Mouse (Mus musculus): ENCODE measurements at regions not wholly inside any gene's neighbourhood (a gene's known extent, or its start where the extent isn't known, plus 50 kb on each side); places are given as distances from the start of the nearest gene placed in this dataset.
"Not testable (repeated sequence)": the region's sequence is repeated elsewhere in the genome, so short reads cannot be mapped to it uniquely, and the experiment has no call there.

DNA sequence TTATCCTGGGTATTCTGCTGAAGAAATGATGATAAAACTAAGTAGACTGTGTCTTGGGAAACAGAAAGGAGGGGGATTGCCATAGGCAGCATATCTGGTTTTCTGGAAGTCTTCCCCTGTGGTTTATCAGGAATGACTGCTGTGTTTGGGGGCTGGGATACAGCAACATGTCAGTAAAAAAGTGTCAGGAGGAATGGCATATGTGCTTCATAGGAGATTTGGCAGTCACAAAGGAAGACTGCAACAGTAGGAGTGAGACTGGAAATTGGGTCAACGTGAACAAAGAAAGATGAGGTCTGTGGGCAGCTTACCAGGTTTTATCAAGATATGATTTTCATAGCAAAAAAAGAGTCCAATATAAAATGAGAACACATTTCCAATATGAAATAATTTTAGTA is 641.1 kb upstream of the Nrxn1 start:
- H3K9me3 ChIP-seq (replicated peaks): no peaks in the 10 kb centered on the region
- no peak overlapping the region for H3K4me2 ChIP-seq
- H3K4me3 ChIP-seq (replicated peaks): no peak overlapping the region
- no peaks in the 10 kb centered on the region for H3K36me3 ChIP-seq
- WGBS: 60% methylated on average over 1 of the region's 1 CpGs
- H3K4me1 ChIP-seq: 0 out of 2 replicates have a peak, but pooled peaks cover 8% of the 10 kb centered on the region
- H3K27ac ChIP-seq: 0 out of 2 replicates have a peak overlapping the region, but pooled peaks have one; percentile 41
- no peak overlapping the region for H3K9ac ChIP-seq
- ATAC-seq (replicated peaks; ENCODE audit: low FRiP score): peak; percentile 2; the same call in 1 of the 2 replicates
- no peaks in the 10 kb centered on the region for H3K27me3 ChIP-seq

DNA sequence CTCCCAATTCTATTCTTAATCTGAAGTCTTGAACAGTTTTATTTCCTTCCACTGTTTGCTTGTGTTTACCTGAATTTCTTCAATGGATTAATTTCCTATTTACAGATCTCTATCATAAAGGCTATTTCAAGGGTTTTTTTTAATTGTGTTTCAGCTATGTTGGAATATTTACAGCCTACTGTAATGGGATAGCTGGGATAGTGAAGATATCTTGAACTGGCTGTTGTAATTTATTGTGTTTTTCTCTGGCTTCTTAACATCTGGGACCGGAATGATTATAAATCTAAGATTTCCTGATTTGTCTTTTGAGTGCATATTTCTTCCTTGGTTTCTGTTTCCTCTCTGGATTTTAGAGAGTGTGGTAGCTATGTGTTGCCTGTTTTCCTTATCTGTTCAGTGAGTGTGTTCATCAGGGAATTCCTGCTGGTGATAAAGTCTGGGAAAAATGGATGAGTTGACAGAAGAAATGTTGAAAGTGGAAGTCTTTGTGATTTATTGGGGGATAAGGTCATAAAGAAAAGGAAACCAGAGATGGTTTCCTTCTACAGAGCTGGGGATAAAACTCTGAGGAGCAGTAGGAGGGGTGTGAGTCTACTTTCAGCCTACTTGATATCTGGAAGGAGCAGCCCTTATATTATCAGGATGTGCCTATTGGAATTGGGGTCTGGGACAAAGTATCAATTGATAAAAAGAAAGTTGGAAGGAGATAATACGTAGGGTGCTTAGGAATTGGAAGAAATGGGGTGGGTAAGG is 640.5 kb upstream of the Nrxn1 start:
- H3K9me3 ChIP-seq (replicated peaks): no peaks in the 10 kb centered on the region
- peak overlapping the region; percentile 42; the same call in 1 of the 2 replicates for H3K27ac ChIP-seq
- H3K4me1 ChIP-seq: 0 out of 2 replicates have a peak, but pooled peaks cover 8% of the 10 kb centered on the region
- no peak overlapping the region for H3K4me2 ChIP-seq
- 25% methylated on average over 2 of the region's 2 CpGs for WGBS
- peak; percentile 85 for ATAC-seq (replicated peaks; ENCODE audit: low FRiP score)
- H3K27me3 ChIP-seq: no peaks in the 10 kb centered on the region
- H3K4me3 ChIP-seq (replicated peaks): no peak overlapping the region
- no peaks in the 10 kb centered on the region for H3K36me3 ChIP-seq
- no peak overlapping the region for H3K9ac ChIP-seq

DNA sequence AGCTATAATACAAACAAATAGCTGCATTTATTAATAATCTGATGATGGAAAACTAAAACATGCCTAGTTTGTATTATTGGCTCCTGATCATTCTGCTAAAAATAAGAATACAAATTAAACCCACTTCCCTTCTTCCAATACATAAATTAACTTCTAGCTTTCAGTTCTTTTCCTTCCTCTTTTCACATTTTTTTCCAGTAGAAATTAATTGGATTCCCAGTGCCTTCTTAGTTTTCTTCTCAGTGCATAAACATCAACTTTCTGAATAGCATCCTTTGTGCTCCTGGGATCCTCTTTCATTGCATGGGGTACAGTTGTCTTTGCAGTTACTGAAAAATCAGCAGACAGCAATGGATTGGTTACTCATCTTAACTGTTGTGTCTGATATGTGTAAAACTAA is 617.5 kb upstream of the Nrxn1 start:
- Histone ChIP-seq H3K27me3 (no peaks in the 10 kb centered on the region), H3K9ac (no peak overlapping the region), H3K9me3 (replicated peaks) (no peaks in the 10 kb centered on the region), H3K4me1 (no peaks in the 10 kb centered on the region), H3K36me3 (no peaks in the 10 kb centered on the region), H3K4me3 (replicated peaks) (no peak overlapping the region), H3K27ac (no peak overlapping the region), H3K4me2 (no peak overlapping the region)
- no peak for ATAC-seq (replicated peaks; ENCODE audit: low FRiP score)

DNA sequence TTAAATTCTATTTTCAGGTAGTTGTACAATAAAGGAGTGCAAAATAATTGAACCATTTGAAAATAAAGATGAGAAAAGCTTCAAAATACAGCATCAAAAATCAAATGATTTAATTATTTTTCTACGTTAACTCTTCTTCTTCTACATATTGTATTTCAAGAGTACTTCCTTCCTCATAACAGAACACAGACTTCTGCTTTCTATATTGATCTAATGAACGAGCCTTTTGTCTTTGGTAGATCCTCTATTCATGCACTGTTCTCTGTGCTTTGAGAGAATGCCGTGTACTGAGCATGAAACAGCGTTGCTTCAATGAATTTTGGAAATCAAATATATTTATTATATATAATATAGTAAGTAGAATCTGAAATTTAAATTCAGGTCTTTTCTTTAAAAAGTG is 598.2 kb upstream of the Nrxn1 start:
- no peaks in the 10 kb centered on the region for H3K4me1 ChIP-seq
- H3K4me3 ChIP-seq (replicated peaks): no peak overlapping the region
- ATAC-seq (replicated peaks; ENCODE audit: low FRiP score): no peak
- H3K27me3 ChIP-seq: no peaks in the 10 kb centered on the region
- H3K27ac ChIP-seq: no peak overlapping the region
- no peak overlapping the region for H3K4me2 ChIP-seq
- H3K9ac ChIP-seq: no peak overlapping the region
- WGBS: 86% methylated on average over 4 of the region's 4 CpGs
- no peaks in the 10 kb centered on the region for H3K36me3 ChIP-seq
- no peaks in the 10 kb centered on the region for H3K9me3 ChIP-seq (replicated peaks)

DNA sequence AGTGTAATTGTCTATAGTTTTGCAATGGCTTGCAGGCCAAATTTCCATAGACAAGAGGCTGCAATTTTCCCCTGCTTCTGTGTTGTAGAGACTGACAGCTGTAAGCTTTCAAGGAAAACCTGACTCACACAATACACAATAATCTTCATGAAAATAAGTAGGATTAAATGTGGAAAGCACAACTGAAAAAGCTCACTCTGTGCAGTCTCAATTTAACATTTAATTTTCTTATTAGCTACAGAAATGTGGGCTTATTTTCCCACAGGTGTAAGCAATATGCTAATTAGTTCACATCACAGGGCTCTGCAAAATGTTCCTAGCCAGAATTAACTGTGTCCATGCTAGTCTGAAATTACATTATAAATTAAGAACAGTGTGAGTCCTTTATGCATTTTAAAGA is 564.6 kb upstream of the Nrxn1 start:
- Histone ChIP-seq H3K9me3 (replicated peaks) (no peaks in the 10 kb centered on the region), H3K4me1 (no peaks in the 10 kb centered on the region), H3K27ac (no peak overlapping the region), H3K9ac (no peak overlapping the region), H3K36me3 (no peaks in the 10 kb centered on the region), H3K4me2 (no peak overlapping the region), H3K4me3 (replicated peaks) (no peak overlapping the region), H3K27me3 (no peaks in the 10 kb centered on the region)
- no peak for ATAC-seq (replicated peaks; ENCODE audit: low FRiP score)

DNA sequence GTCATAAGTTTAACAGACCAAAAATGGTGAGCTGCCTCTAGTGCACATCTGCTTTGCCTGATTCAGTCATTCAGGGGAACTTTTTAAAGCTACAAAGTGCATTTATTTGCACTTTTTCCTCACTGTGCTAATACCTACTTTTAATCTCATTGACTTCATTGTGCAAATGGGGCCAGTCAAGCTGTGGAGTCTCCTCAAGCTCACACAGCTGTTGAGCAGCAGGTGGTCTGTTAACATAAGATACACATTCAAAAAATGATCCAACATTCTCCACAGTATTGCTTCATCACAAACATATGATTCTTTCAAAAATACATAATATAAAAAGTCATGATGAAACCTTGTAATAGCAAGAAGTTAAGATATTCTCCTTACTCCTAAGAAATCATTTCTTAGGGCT is 564.2 kb upstream of the Nrxn1 start:
- Histone ChIP-seq H3K27me3 (no peaks in the 10 kb centered on the region), H3K4me3 (replicated peaks) (no peak overlapping the region), H3K4me1 (no peaks in the 10 kb centered on the region), H3K9me3 (replicated peaks) (no peaks in the 10 kb centered on the region), H3K4me2 (no peak overlapping the region), H3K36me3 (no peaks in the 10 kb centered on the region), H3K9ac (no peak overlapping the region), H3K27ac (no peak overlapping the region)
- no peak for ATAC-seq (replicated peaks; ENCODE audit: low FRiP score)

GRCm38 (mm10) chr17:91631915-91632314 is 539.0 kb upstream of the Nrxn1 start:
- no peak for ATAC-seq (replicated peaks; ENCODE audit: low FRiP score)
- Histone ChIP-seq H3K27me3 (no peaks in the 10 kb centered on the region), H3K4me3 (replicated peaks) (no peak overlapping the region), H3K4me2 (no peak overlapping the region), H3K9me3 (replicated peaks) (no peaks in the 10 kb centered on the region), H3K9ac (no peak overlapping the region), H3K36me3 (no peaks in the 10 kb centered on the region), H3K27ac (no peak overlapping the region), H3K4me1 (no peaks in the 10 kb centered on the region)

- H3K27me3 ChIP-seq; H3K27ac ChIP-seq; ATAC-seq (replicated peaks; ENCODE audit: low FRiP score); H3K9ac ChIP-seq; H3K4me2 ChIP-seq; H3K4me3 ChIP-seq (replicated peaks); H3K4me1 ChIP-seq; H3K9me3 ChIP-seq (replicated peaks); H3K36me3 ChIP-seq: not testable (repeated sequence)
- 92% methylated on average over 5 of the region's 5 CpGs for WGBS
These were observed 521.3 kb upstream of the Nrxn1 start for GRCm38 (mm10) chr17:91614175-91614574.

DNA sequence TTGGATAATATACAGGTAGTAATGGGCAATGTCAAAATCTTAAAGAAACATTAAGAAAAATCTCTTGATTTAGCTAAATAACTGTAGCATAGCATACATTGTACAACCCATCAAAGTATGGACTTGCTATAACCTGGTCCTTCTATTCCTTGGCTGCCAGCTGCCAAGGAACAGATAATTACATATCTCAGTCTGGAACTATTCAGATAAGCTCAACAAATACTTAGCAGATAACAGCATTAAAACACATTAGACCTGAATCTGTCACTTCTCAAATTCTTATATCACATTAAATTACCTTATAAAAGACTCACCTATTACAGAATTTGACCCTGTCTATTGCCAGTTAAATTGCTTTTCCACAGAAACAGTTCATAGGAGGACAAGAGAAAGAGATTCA is 496.2 kb upstream of the Nrxn1 start:
- Histone ChIP-seq H3K36me3 (no peaks in the 10 kb centered on the region), H3K4me1 (no peaks in the 10 kb centered on the region), H3K27me3 (no peaks in the 10 kb centered on the region), H3K27ac (no peak overlapping the region), H3K4me2 (no peak overlapping the region), H3K4me3 (replicated peaks) (no peak overlapping the region), H3K9me3 (replicated peaks) (no peaks in the 10 kb centered on the region), H3K9ac (no peak overlapping the region)
- ATAC-seq (replicated peaks; ENCODE audit: low FRiP score): no peak

DNA sequence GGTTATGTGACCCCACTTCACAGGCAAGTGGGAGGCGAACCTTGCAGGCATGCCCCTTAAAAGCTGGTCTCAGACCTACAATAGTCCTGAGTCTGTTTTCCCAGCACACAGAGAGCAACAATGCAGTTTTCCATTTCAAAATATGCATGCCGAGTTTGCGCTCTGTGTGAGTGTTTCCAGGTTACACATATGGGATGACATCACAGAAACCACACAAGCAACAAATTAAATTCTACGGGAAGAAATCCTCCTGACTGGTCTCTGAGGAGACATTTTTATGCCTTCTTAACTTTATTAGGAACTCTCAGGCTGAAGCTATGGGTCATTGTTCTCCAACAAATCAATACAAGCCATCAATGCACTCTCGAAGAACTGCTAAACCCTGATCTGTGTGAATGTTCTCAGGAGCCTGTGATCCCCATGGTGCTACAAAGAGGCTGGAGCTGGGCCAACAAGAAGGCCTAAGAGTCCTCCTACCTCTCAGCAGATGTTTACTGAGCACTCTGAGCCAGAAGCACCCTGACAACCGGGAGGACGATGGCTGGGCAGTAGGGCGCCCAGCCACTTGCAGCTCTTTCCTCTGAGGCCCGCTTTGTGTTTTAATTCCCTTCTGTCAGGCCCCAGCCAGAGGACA is 458.3 kb upstream of the Nrxn1 start:
- H3K27ac ChIP-seq; H3K4me3 ChIP-seq (replicated peaks); H3K9ac ChIP-seq; H3K4me2 ChIP-seq; H3K4me1 ChIP-seq; H3K36me3 ChIP-seq; H3K27me3 ChIP-seq; ATAC-seq (replicated peaks; ENCODE audit: low FRiP score); H3K9me3 ChIP-seq (replicated peaks): not testable (repeated sequence)
- 64% methylated on average over 5 of the region's 9 CpGs for WGBS

DNA sequence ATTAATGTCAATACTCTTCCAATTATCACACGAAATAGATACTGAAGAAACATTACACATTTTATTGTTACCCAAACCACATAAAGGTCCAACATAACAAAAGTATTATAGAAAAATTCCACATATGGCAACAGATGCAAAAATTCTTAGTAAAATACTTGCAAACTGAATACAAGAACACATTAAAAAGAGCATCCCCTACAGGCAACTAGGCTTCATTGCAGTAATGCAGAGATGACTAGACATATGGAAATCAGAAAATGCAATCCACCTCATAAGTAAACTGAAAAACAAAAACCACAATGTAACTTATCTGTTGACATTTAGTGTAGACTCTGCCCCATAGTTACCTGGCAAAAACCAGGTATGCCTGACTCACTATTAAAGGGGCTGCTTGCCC is 438.6 kb upstream of the Nrxn1 start:
- no peak overlapping the region for H3K9ac ChIP-seq
- H3K4me2 ChIP-seq: no peak overlapping the region
- no peak overlapping the region for H3K4me3 ChIP-seq (replicated peaks)
- 85% methylated on average over 1 of the region's 1 CpGs for WGBS
- H3K9me3 ChIP-seq (replicated peaks): no peaks in the 10 kb centered on the region
- no peaks in the 10 kb centered on the region for H3K27me3 ChIP-seq
- no peak overlapping the region for H3K27ac ChIP-seq
- no peaks in the 10 kb centered on the region for H3K36me3 ChIP-seq
- no peak for ATAC-seq (replicated peaks; ENCODE audit: low FRiP score)
- H3K4me1 ChIP-seq: no peaks in the 10 kb centered on the region

DNA sequence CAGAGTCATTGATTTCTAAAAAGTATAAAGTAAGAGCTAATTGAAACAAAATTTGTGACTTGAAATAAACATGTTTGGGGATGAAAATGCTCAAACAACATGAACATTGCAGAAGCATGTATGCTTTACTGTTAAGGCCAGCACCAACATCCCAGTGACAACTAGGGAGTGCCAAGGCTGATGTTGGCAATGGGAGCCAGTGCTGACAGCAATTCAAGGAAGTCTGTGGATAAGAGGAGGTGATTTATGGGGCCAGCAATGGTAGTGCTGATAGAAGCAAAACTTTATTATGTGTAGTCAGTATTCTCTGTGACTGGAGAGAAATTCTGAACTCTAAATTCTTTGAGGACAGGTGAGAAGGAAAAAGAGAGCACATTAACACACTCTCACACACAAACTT is 424.4 kb upstream of the Nrxn1 start:
- Histone ChIP-seq H3K9ac (no peak overlapping the region), H3K4me2 (no peak overlapping the region), H3K27me3 (no peaks in the 10 kb centered on the region), H3K27ac (no peak overlapping the region), H3K4me3 (replicated peaks) (no peak overlapping the region), H3K9me3 (replicated peaks) (no peaks in the 10 kb centered on the region), H3K4me1 (no peaks in the 10 kb centered on the region), H3K36me3 (no peaks in the 10 kb centered on the region)
- no peak for ATAC-seq (replicated peaks; ENCODE audit: low FRiP score)

Measured in kidney, embryonic 15.5 days (tissue).